Comparison of ENCODE assay signal across 8 mouse cellular contexts in the genomic region with DNA sequence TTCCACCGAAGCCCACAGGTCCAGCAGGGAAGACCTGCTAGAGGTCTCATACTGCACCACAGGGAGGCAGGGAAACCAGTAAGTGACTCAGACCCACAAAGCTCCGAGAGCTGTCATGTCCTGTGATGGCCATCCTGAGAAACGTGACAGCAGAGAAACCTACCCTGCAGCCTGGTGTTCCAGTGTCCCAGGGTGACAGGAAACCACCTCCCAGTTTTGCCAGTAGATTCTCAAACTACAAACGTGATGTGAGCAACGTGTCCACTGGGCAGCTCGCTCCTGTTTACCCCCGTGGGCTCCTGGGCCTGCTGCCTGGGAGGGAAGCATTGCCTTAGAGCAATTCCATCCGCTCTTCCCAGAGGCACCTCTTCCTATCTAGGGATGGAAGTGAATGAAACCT. TPM values are rescaled to one million over a fixed set of nuclear protein-coding genes. Genes with fewer than 3 reads are reported as not detected.
DNase-seq lines count a peak whose midpoint lies in the region; ATAC-seq and TF ChIP-seq lines count a peak whose summit lies in the region.

No protein-coding gene starts in this region.

- WGBS in heart, embryonic 11.5 days (ENCODE audit: insufficient replicate concordance) = 8% methylated on average over 8 of the region's 8 CpGs
- WGBS in limb, embryonic 10.5 days = 14% methylated on average over 8 of the region's 8 CpGs
- WGBS in midbrain, postnatal 0 days = 6% methylated on average over 8 of the region's 8 CpGs

- H3K9me3 ChIP-seq in heart, embryonic 11.5 days (replicated peaks; ENCODE audit: control insufficient read depth, low read length) = no peaks in the 10 kb centered on the region
- H3K9me3 ChIP-seq in limb, embryonic 10.5 days (replicated peaks) = no peaks in the 10 kb centered on the region
- H3K9me3 ChIP-seq in midbrain, postnatal 0 days (ENCODE audit: low read length) = no peaks in the 10 kb centered on the region

- H3K36me3 ChIP-seq in heart, embryonic 11.5 days (ENCODE audit: control insufficient read depth, insufficient read depth, low read length) = peaks cover 2% of the 10 kb centered on the region
- peaks cover 18% of the 10 kb centered on the region for H3K36me3 ChIP-seq in limb, embryonic 10.5 days
- no peaks in the 10 kb centered on the region for H3K36me3 ChIP-seq in midbrain, postnatal 0 days (ENCODE audit: insufficient read depth, low read length)

- TF ChIP-seq CTCF in midbrain, postnatal 0 days (IDR thresholded peaks at IDR 0.05) = no peak

- peak overlapping the region; percentile 75 for H3K4me3 ChIP-seq in brown adipose tissue, adult 24 weeks (ENCODE audit: insufficient read depth, low read depth, low read length)
- peak overlapping the region; percentile 70 for H3K4me3 ChIP-seq in heart, embryonic 11.5 days (ENCODE audit: low read depth, low read length)
- H3K4me3 ChIP-seq in limb, embryonic 10.5 days = peak overlapping the region; percentile 74
- peak overlapping the region; percentile 65 for H3K4me3 ChIP-seq in midbrain, postnatal 0 days (ENCODE audit: low read depth, low read length)

- DNase-seq in left cerebral cortex, adult 8-10 months (ENCODE audit: low spot score in 2 of 2) = peak; percentile 6 to 21
- DNase-seq in left cerebral cortex, adult 11 months (ENCODE audit: low spot score) = no peak
- DNase-seq in limb, embryonic 10.5 days (ENCODE audit: low spot score) = peak; percentile 53
- no peak for DNase-seq in midbrain, postnatal 0 days (ENCODE audit: low spot score)
- DNase-seq in cerebellum, adult 11-12 months = no peak
- no peak for DNase-seq in adrenal gland, adult (ENCODE audit: inconsistent age in 2 of 2, low spot score in 1 of 2)

- H3K9ac ChIP-seq in heart, embryonic 11.5 days (ENCODE audit: low read depth, low read length) = peak overlapping the region; percentile 83
- H3K9ac ChIP-seq in midbrain, postnatal 0 days (replicated peaks; ENCODE audit: low read length, poor library complexity, severe bottlenecking) = peak overlapping the region; percentile 81

- H3K4me2 ChIP-seq in heart, embryonic 11.5 days = peak overlapping the region; percentile 85
- peak overlapping the region; percentile 95 for H3K4me2 ChIP-seq in midbrain, postnatal 0 days (ENCODE audit: low read depth, low read length, poor library complexity, severe bottlenecking)

- no peaks in the 10 kb centered on the region for H3K27me3 ChIP-seq in heart, embryonic 11.5 days (ENCODE audit: control insufficient read depth, insufficient read depth, low read length)
- peaks cover 33% of the 10 kb centered on the region for H3K27me3 ChIP-seq in limb, embryonic 10.5 days (ENCODE audit: low read depth, poor library complexity, severe bottlenecking)
- H3K27me3 ChIP-seq in midbrain, postnatal 0 days (ENCODE audit: insufficient read depth, low read length) = peaks cover 6% of the 10 kb centered on the region; the same call in 1 of the 2 replicates

- H3K27ac ChIP-seq in brown adipose tissue, adult 24 weeks (replicated peaks; ENCODE audit: low read depth, low read length) = peak overlapping the region; percentile 92
- H3K27ac ChIP-seq in heart, embryonic 11.5 days (ENCODE audit: low read depth, low read length) = peak overlapping the region; percentile 88; the same call in 1 of the 2 replicates
- peak overlapping the region; percentile 93 for H3K27ac ChIP-seq in limb, embryonic 10.5 days
- peak overlapping the region; percentile 85 for H3K27ac ChIP-seq in midbrain, postnatal 0 days (ENCODE audit: low read depth, low read length)

- H3K4me1 ChIP-seq in brown adipose tissue, adult 24 weeks (ENCODE audit: control insufficient read depth, insufficient read depth, insufficient read length, low read length) = peaks cover 23% of the 10 kb centered on the region
- H3K4me1 ChIP-seq in heart, embryonic 11.5 days (ENCODE audit: control insufficient read depth, insufficient read depth, low read length) = peaks cover 30% of the 10 kb centered on the region
- peaks cover 29% of the 10 kb centered on the region for H3K4me1 ChIP-seq in limb, embryonic 10.5 days
- no peaks in the 10 kb centered on the region; the same call in 1 of the 2 replicates for H3K4me1 ChIP-seq in midbrain, postnatal 0 days (ENCODE audit: insufficient read depth, low read length)

- no peak for ATAC-seq in heart, embryonic 11.5 days (replicated peaks; ENCODE audit: insufficient number of reproducible peaks, low FRiP score, low TSS enrichment)
- no peak for ATAC-seq in midbrain, postnatal 0 days (ENCODE audit: low FRiP score)

RNA-seq across cellular contexts. Expression of a gene that starts 53.2 kb away (rescaled TPM):
- total RNA-seq in left cerebral cortex, adult 8-10 months (2022) = 10 to 100 TPM; 28.1 to 40.4 (median 30.9) TPM
- 190 and 226 TPM in 2 replicates for polyA plus RNA-seq in brown adipose tissue, adult 24 weeks (2012; ENCODE audit: insufficient read depth, insufficient read length, missing spikeins)
- 13.8 and 17.0 TPM in 2 replicates for polyA plus RNA-seq in heart, embryonic 11.5 days (2014; fragmentation: Nextera tagmentation; extraction: Ambion mirVana)
- polyA plus RNA-seq in limb, embryonic 10.5 days (2016; fragmentation: Nextera tagmentation; extraction: Ambion mirVana) = 10.7 and 11.3 TPM in 2 replicates
- total RNA-seq in midbrain, postnatal 0 days (2014; rRNA removed) = 14.7 and 17.8 TPM in 2 replicates
- polyA plus RNA-seq in midbrain, postnatal 0 days (2015; fragmentation: Nextera tagmentation; extraction: Ambion mirVana) = 20.9 and 23.5 TPM in 2 replicates

Comparison
In these comparisons a context has a peak if more than half of its experiments do, and no peak if none do; other contexts are left out.
1. DNase-seq: peak in left cerebral cortex, adult 8-10 months (2 of 2) and limb, embryonic 10.5 days (single experiment); none in left cerebral cortex, adult 11 months (single experiment), midbrain, postnatal 0 days (single experiment), cerebellum, adult 11-12 months (single experiment) and adrenal gland, adult (0 of 2).
2. Peak in every context shown above with its lines, with median percentiles within 50 percentile points of each other: H3K27ac ChIP-seq and H3K4me3 ChIP-seq.